Mouse (Mus musculus): ENCODE results near the gene Ddc.

The Ddc gene

GRCm38 (mm10) chr11:11897645-11898357 lies at the start of gene Ddc:
Gene Ddc, minus strand, starts transcription at chr11:11898144.
- no peak for DNase-seq (ENCODE audit: low spot score)

GRCm38 (mm10) chr11:11945766-11946165 lies 47.8 kb upstream of the Ddc start:
- DNase-seq (ENCODE audit: low spot score) = no peak

GRCm38 (mm10) chr11:11944814-11945213 lies 46.9 kb upstream of the Ddc start:
- DNase-seq (ENCODE audit: low spot score) = no peak

GRCm38 (mm10) chr11:11944082-11944349 lies 46.1 kb upstream of the Ddc start:
- no peak for DNase-seq (ENCODE audit: low spot score)

- DNase-seq (ENCODE audit: low spot score) = no peak
Measured at GRCm38 (mm10) chr11:11943240-11944081, 45.5 kb upstream of the Ddc start.

- peak; percentile 67 for DNase-seq (ENCODE audit: low spot score)
Measured at GRCm38 (mm10) chr11:11942320-11943217, 44.6 kb upstream of the Ddc start.

GRCm38 (mm10) chr11:11940833-11941681 lies 43.1 kb upstream of the Ddc start:
- DNase-seq (ENCODE audit: low spot score) = peak; percentile 52

- DNase-seq (ENCODE audit: low spot score) = no peak
Measured at GRCm38 (mm10) chr11:11939611-11940010, 41.7 kb upstream of the Ddc start.

- no peak for DNase-seq (ENCODE audit: low spot score)
Measured at GRCm38 (mm10) chr11:11938591-11938990, 40.6 kb upstream of the Ddc start.

- DNase-seq (ENCODE audit: low spot score) = no peak
Measured at GRCm38 (mm10) chr11:11937340-11938030, 39.5 kb upstream of the Ddc start.

GRCm38 (mm10) chr11:11934808-11935207 lies 36.9 kb upstream of the Ddc start:
- DNase-seq (ENCODE audit: low spot score) = no peak

- DNase-seq (ENCODE audit: low spot score) = no peak
Measured at GRCm38 (mm10) chr11:11932102-11932789, 34.3 kb upstream of the Ddc start.

GRCm38 (mm10) chr11:11931688-11932087 lies 33.7 kb upstream of the Ddc start:
- DNase-seq (ENCODE audit: low spot score) = peak; percentile 36

- no peak for DNase-seq (ENCODE audit: low spot score)
Measured at GRCm38 (mm10) chr11:11930527-11930926, 32.6 kb upstream of the Ddc start.

GRCm38 (mm10) chr11:11929059-11929458 lies 31.1 kb upstream of the Ddc start:
- DNase-seq (ENCODE audit: low spot score) = no peak

GRCm38 (mm10) chr11:11928586-11928985 lies 30.6 kb upstream of the Ddc start:
- DNase-seq (ENCODE audit: low spot score) = no peak

- DNase-seq (ENCODE audit: low spot score) = no peak
Measured at GRCm38 (mm10) chr11:11923900-11924299, 26.0 kb upstream of the Ddc start.

- DNase-seq (ENCODE audit: low spot score) = no peak
Measured at GRCm38 (mm10) chr11:11923345-11923744, 25.4 kb upstream of the Ddc start.

- no peak for DNase-seq (ENCODE audit: low spot score)
Measured at GRCm38 (mm10) chr11:11922106-11922505, 24.2 kb upstream of the Ddc start.

- peak; percentile 45 for DNase-seq (ENCODE audit: low spot score)
Measured at GRCm38 (mm10) chr11:11907703-11908413, 9.9 kb upstream of the Ddc start.
